In genomic region chr4:44511682-44512081, GRCm38 (mm10) we compare ENCODE assay signal across 10 mouse cellular contexts.
DNase-seq lines count a peak whose midpoint lies in the region; ATAC-seq lines count a peak whose summit lies in the region.
"Had no signal": no experiment of that assay in that cellular context is flagged by ENCODE, and none has a peak within 500 bp of the region (broad histone marks: within the 10 kb centered on the region; RNA-seq: fewer than 3 reads in every experiment).

No protein-coding gene starts in this region.

- 0 out of 2 replicates have a peak, but pooled peaks cover 3% of the 10 kb centered on the region for H3K27me3 ChIP-seq in kidney, embryonic 16.5 days (ENCODE audit: insufficient read depth, low read length)

- no peak overlapping the region for H3K9ac ChIP-seq in kidney, embryonic 16.5 days (replicated peaks; ENCODE audit: low read length)
- H3K9ac ChIP-seq: embryonic facial prominence, embryonic 12.5 days; liver, embryonic 15.5 days had no signal

- H3K27ac ChIP-seq in kidney, embryonic 16.5 days (ENCODE audit: low read length): no peak overlapping the region
- H3K27ac ChIP-seq: embryonic facial prominence, embryonic 12.5 days; liver, embryonic 15.5 days had no signal

- H3K9me3 ChIP-seq in kidney, embryonic 16.5 days (ENCODE audit: low read length): no peaks in the 10 kb centered on the region
- H3K9me3 ChIP-seq: embryonic facial prominence, embryonic 12.5 days; liver, embryonic 15.5 days had no signal

- peaks cover 7% of the 10 kb centered on the region for H3K4me1 ChIP-seq in kidney, embryonic 16.5 days (ENCODE audit: insufficient read depth, low read length)
- H3K4me1 ChIP-seq: embryonic facial prominence, embryonic 12.5 days; liver, embryonic 15.5 days had no signal

- no peaks in the 10 kb centered on the region for H3K36me3 ChIP-seq in kidney, embryonic 16.5 days (ENCODE audit: insufficient read depth, low read length)
- H3K36me3 ChIP-seq: embryonic facial prominence, embryonic 12.5 days; liver, embryonic 15.5 days had no signal

- no peak overlapping the region for H3K4me3 ChIP-seq in kidney, embryonic 16.5 days (ENCODE audit: low read length)
- H3K4me3 ChIP-seq: embryonic facial prominence, embryonic 12.5 days; liver, embryonic 15.5 days had no signal

- no peak overlapping the region for H3K4me2 ChIP-seq in kidney, embryonic 16.5 days (replicated peaks; ENCODE audit: low read depth, low read length)
- H3K4me2 ChIP-seq: embryonic facial prominence, embryonic 12.5 days; liver, embryonic 15.5 days had no signal

- peak; percentile 18 for DNase-seq in kidney, adult 18-20 months
- DNase-seq in ES-CJ7 (ENCODE audit: low read depth, low spot score): peak; percentile 71
- DNase-seq in adrenal gland, postnatal 14 days: peak; percentile 82
- DNase-seq in kidney, postnatal 36 days: peak; percentile 17 to 74
- no peak for DNase-seq in cerebellum, adult 11-12 months
- DNase-seq in cerebellum, postnatal 25 days: no peak
- DNase-seq in layer of hippocampus, adult 11-12 months (ENCODE audit: low spot score): no peak

- WGBS in kidney, embryonic 16.5 days: 8% methylated on average over 7 of the region's 7 CpGs

- no peak for ATAC-seq in kidney, embryonic 16.5 days (ENCODE audit: low FRiP score, low TSS enrichment)

Comparison
In these comparisons a context has a peak if more than half of its experiments do, and no peak if none do; other contexts are left out.
1. DNase-seq: peak in kidney, adult 18-20 months (single experiment), ES-CJ7 (single experiment), adrenal gland, postnatal 14 days (single experiment) and kidney, postnatal 36 days (2 of 2); none in cerebellum, adult 11-12 months (single experiment), cerebellum, postnatal 25 days (0 of 2) and layer of hippocampus, adult 11-12 months (single experiment).